ENCODE assay signal across 15 mouse cellular contexts in the genomic region with DNA sequence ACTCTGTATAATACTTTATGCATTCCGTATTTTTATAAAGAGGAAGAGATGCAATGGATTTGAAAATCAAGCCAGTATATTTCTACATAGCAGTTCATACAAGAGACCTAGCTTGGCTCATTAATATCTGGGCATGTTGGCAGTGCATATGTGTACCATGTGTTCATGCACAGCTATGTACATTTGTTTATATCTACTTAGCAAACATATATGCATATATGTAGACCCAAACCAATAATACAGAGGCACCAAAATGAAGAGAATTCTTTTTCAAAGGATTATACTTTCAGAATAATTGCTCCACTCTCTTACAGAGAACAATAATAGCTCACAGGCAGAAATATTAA. TPM values are rescaled to one million over a fixed set of nuclear protein-coding genes. Genes with fewer than 3 reads are reported as not detected.
"Had no signal": no experiment of that assay in that cellular context is flagged by ENCODE, and none has a peak within 500 bp of the region (broad histone marks: within the 10 kb centered on the region; RNA-seq: fewer than 3 reads in every experiment).

No protein-coding gene starts in this region.

- H3K27me3 ChIP-seq: kidney, embryonic 15.5 days; limb, embryonic 13.5 days; neural tube, embryonic 15.5 days had no signal

- H3K9me3 ChIP-seq: kidney, embryonic 15.5 days; limb, embryonic 13.5 days; neural tube, embryonic 15.5 days had no signal

- H3K36me3 ChIP-seq: kidney, embryonic 15.5 days; limb, embryonic 13.5 days; neural tube, embryonic 15.5 days had no signal

- H3K9ac ChIP-seq: kidney, embryonic 15.5 days; limb, embryonic 13.5 days; liver, embryonic 14.5 days; neural tube, embryonic 15.5 days had no signal

- H3K27ac ChIP-seq: kidney, embryonic 15.5 days; limb, embryonic 13.5 days; liver, embryonic 14.5 days; neural tube, embryonic 15.5 days had no signal

- H3K4me2 ChIP-seq: kidney, embryonic 15.5 days; limb, embryonic 13.5 days had no signal

- H3K4me3 ChIP-seq: kidney, embryonic 15.5 days; limb, embryonic 13.5 days; myocyte; neural tube, embryonic 15.5 days had no signal

- DNase-seq: left cerebral cortex, postnatal 4 days; thymus, postnatal 36 days had no signal

- H3K4me1 ChIP-seq: kidney, embryonic 15.5 days; limb, embryonic 13.5 days; neural tube, embryonic 15.5 days had no signal

RNA-seq across cellular contexts. Expression of a gene that starts 5.2 kb away (rescaled TPM):
- total RNA-seq: megakaryocyte-erythroid progenitor cell, adult 5-6 weeks had no signal
- polyA plus RNA-seq: kidney, adult 2 months; myocyte; neural tube, embryonic 11.5 days; neural tube, embryonic 15.5 days had no signal

RNA-seq across cellular contexts. Expression of a gene that starts 50.4 kb away (rescaled TPM):
- total RNA-seq: layer of hippocampus, postnatal 36 days; left cerebral cortex, postnatal 10 days; left cerebral cortex, postnatal 4 days; megakaryocyte-erythroid progenitor cell, adult 5-6 weeks had no signal
- polyA plus RNA-seq: kidney, adult 2 months; large intestine, adult 2 months; limb, embryonic 13.5 days; lung, embryonic 16.5 days; myocyte; neural tube, embryonic 11.5 days; neural tube, embryonic 15.5 days; small intestine, adult 2 months had no signal
